Mouse (Mus musculus) forebrain, embryonic 12.5 days (tissue): ENCODE data around the gene Syt9. TPM values are rescaled to one million over a fixed set of nuclear protein-coding genes. Genes with fewer than 3 reads are reported as not detected.

ENCODE experiments used
- polyA plus RNA-seq: library from polyadenylated mRNA; unstranded; fragments of >200 nt; fragmentation: Nextera tagmentation; extraction: Ambion mirVana; gene quantifications from 2 replicates; pipeline ENCODE4 v1.2.1, GENCODE M21; 2016

Syt9 gene
- polyA plus RNA-seq, 1 experiment from 2014 or later: 5.7 TPM

Other genes starting within 250 kb of the Syt9 start
- not detected in 2 replicates for gene Olfr715, start 239.6 kb upstream of the Syt9 start, polyA plus RNA-seq
- not detected in 2 replicates for gene Olfr716, start 232.4 kb upstream of the Syt9 start, polyA plus RNA-seq
- gene Nlrp14, start 203.7 kb upstream of the Syt9 start, polyA plus RNA-seq: not detected in 2 replicates
- not detected in 2 replicates for gene Rbmxl2, start 161.3 kb upstream of the Syt9 start, polyA plus RNA-seq
- gene Olfml1, start 196.7 kb downstream of the Syt9 start, polyA plus RNA-seq: 4.1 and 5.7 TPM in 2 replicates
- 2.0 and 2.7 TPM in 2 replicates for gene Ppfibp2, start 224.5 kb downstream of the Syt9 start, polyA plus RNA-seq